Mouse (Mus musculus) megakaryocyte, embryonic 14.5 days (primary cell): ENCODE results near the gene Gm21663.
"Not testable (repeated sequence)": the region's sequence is repeated elsewhere in the genome, so short reads cannot be mapped to it uniquely, and the experiment has no call there.

Experiments
- FLI1 ChIP-seq: IDR thresholded peaks from 2 replicates; pipeline ENCODE4 v1.6.1; 2012; ENCODE audit warnings: low read length, inconsistent platforms, mixed read lengths
- GATA1 ChIP-seq: IDR thresholded peaks from 3 replicates; pipeline ENCODE4 v1.6.1; 2012; ENCODE audit warnings: mixed read lengths, low read length, inconsistent platforms, borderline replicate concordance

DNA sequence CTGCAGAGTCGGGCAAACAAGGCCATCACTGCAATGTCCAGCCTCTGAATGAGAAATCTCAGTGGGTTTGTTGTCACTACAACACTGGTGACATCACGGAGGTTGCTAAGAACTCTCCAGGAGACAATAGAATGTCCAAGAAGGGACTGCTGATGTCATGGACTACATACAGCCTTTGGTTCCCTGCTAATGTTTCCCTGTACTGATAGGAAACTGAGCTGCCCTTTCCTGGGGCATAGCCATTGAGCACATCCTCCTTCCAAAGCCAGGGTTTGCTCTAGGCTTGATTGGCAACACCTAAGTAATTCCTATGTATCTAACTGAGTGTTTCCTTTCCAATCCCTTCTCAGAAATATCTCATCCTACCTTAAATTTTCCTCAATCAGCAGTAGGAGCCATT, at the start of gene Gm21663:
- not testable (repeated sequence) for TF ChIP-seq GATA1, FLI1
